Mouse (Mus musculus): ENCODE results near the gene Wap. TPM values are rescaled to one million over a fixed set of nuclear protein-coding genes. Genes with fewer than 3 reads are reported as not detected.

Wap gene
- polyA plus RNA-seq, 1 experiment from 2014 or later = 4.3 TPM

DNA sequence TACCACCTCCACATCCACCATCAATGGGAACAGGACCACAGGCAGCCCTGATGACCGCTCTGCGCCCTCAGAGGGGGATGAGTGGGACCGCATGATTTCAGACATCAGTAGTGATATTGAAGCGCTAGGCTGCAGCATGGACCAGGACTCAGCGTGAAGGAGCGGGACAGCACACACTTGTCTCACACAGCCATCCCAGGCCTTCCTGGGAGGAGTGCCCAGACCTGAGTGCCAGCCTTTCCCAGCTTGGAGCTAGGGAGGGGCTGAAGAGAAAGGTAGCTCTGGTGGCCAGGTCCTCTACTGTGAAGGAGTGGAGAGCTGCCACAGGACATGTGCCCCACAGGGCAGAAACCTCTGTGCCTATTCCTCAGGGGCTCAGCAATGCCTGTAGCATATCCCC is 42.2 kb downstream of the Wap start:
- 96% methylated on average over 6 of the region's 6 CpGs for whole genome bisulfite sequencing
- TF ChIP-seq CTCF (IDR thresholded peaks at IDR 0.05; ENCODE audit: low read depth) = no peak
- no peak overlapping the region for H3K27ac ChIP-seq (ENCODE audit: low read depth, low read length)
- H3K4me2 ChIP-seq (replicated peaks; ENCODE audit: low read depth) = no peak overlapping the region
- no peaks in the 10 kb centered on the region for H3K9me3 ChIP-seq (ENCODE audit: control insufficient read depth)
- no peak overlapping the region for H3K9ac ChIP-seq (ENCODE audit: low read depth, low read length)
- H3K27me3 ChIP-seq (replicated peaks; ENCODE audit: control insufficient read depth, insufficient read depth, low read length) = no peaks in the 10 kb centered on the region
- peaks cover 71% of the 10 kb centered on the region for H3K36me3 ChIP-seq (ENCODE audit: control insufficient read depth, insufficient read depth)
- H3K4me1 ChIP-seq (replicated peaks; ENCODE audit: control insufficient read depth, insufficient read depth, low read length) = no peaks in the 10 kb centered on the region
- no peak for ATAC-seq
- no peak overlapping the region for H3K4me3 ChIP-seq (ENCODE audit: low read depth, low read length)

GRCm38 (mm10) chr11:6595339-6595738 is 43.1 kb downstream of the Wap start:
- H3K9me3 ChIP-seq (ENCODE audit: control insufficient read depth) = no peaks in the 10 kb centered on the region
- no peak for TF ChIP-seq CTCF (IDR thresholded peaks at IDR 0.05; ENCODE audit: low read depth)
- H3K4me2 ChIP-seq (replicated peaks; ENCODE audit: low read depth) = no peak overlapping the region
- H3K9ac ChIP-seq (ENCODE audit: low read depth, low read length) = no peak overlapping the region
- H3K27ac ChIP-seq (ENCODE audit: low read depth, low read length) = no peak overlapping the region
- H3K36me3 ChIP-seq (ENCODE audit: control insufficient read depth, insufficient read depth) = peaks cover 80% of the 10 kb centered on the region
- no peak for ATAC-seq
- WGBS = 96% methylated on average over 5 of the region's 5 CpGs
- H3K27me3 ChIP-seq (replicated peaks; ENCODE audit: control insufficient read depth, insufficient read depth, low read length) = no peaks in the 10 kb centered on the region
- H3K4me3 ChIP-seq (ENCODE audit: low read depth, low read length) = no peak overlapping the region
- H3K4me1 ChIP-seq (replicated peaks; ENCODE audit: control insufficient read depth, insufficient read depth, low read length) = no peaks in the 10 kb centered on the region

GRCm38 (mm10) chr11:6594845-6595244 is 43.6 kb downstream of the Wap start:
- Histone ChIP-seq H3K9me3 (ENCODE audit: control insufficient read depth) (no peaks in the 10 kb centered on the region), H3K27me3 (replicated peaks; ENCODE audit: control insufficient read depth, insufficient read depth, low read length) (no peaks in the 10 kb centered on the region), H3K4me2 (replicated peaks; ENCODE audit: low read depth) (no peak overlapping the region), H3K4me3 (ENCODE audit: low read depth, low read length) (no peak overlapping the region), H3K9ac (ENCODE audit: low read depth, low read length) (no peak overlapping the region), H3K4me1 (replicated peaks; ENCODE audit: control insufficient read depth, insufficient read depth, low read length) (no peaks in the 10 kb centered on the region), H3K36me3 (ENCODE audit: control insufficient read depth, insufficient read depth) (peaks cover 85% of the 10 kb centered on the region), H3K27ac (ENCODE audit: low read depth, low read length) (peak overlapping the region; percentile 9; the same call in 1 of the 2 replicates)
- TF ChIP-seq CTCF (IDR thresholded peaks at IDR 0.05; ENCODE audit: low read depth) = no peak
- no peak for ATAC-seq
- WGBS = 81% methylated on average over 6 of the region's 6 CpGs

DNA sequence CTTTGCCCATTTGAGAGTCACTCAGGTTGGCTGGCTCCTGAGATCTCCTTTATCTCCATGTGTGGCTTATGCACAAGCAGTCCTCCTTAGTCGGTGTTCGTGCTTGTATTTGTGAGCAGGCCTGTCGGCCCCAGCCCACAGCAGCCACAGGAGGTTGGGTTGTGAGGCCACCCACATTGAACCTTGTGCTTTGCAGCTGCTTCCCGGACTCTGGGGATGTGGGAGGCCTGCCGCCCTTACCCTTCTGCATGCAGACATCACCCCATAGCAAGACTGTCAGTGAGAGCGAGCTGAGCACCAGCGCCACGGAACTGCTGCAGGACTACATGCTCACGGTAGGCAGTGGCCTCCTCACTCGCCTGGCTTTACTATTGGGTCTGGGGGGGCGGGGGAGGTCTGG is 45.0 kb downstream of the Wap start:
- H3K27me3 ChIP-seq (replicated peaks; ENCODE audit: control insufficient read depth, insufficient read depth, low read length) = no peaks in the 10 kb centered on the region
- no peak overlapping the region for H3K9ac ChIP-seq (ENCODE audit: low read depth, low read length)
- no peak overlapping the region for H3K4me3 ChIP-seq (ENCODE audit: low read depth, low read length)
- no peaks in the 10 kb centered on the region for H3K9me3 ChIP-seq (ENCODE audit: control insufficient read depth)
- no peaks in the 10 kb centered on the region for H3K4me1 ChIP-seq (replicated peaks; ENCODE audit: control insufficient read depth, insufficient read depth, low read length)
- H3K27ac ChIP-seq (ENCODE audit: low read depth, low read length) = no peak overlapping the region
- H3K36me3 ChIP-seq (ENCODE audit: control insufficient read depth, insufficient read depth) = peaks cover 91% of the 10 kb centered on the region
- WGBS = 70% methylated on average over 11 of the region's 11 CpGs
- ATAC-seq = no peak
- H3K4me2 ChIP-seq (replicated peaks; ENCODE audit: low read depth) = no peak overlapping the region
- TF ChIP-seq CTCF (IDR thresholded peaks at IDR 0.05; ENCODE audit: low read depth) = no peak

DNA sequence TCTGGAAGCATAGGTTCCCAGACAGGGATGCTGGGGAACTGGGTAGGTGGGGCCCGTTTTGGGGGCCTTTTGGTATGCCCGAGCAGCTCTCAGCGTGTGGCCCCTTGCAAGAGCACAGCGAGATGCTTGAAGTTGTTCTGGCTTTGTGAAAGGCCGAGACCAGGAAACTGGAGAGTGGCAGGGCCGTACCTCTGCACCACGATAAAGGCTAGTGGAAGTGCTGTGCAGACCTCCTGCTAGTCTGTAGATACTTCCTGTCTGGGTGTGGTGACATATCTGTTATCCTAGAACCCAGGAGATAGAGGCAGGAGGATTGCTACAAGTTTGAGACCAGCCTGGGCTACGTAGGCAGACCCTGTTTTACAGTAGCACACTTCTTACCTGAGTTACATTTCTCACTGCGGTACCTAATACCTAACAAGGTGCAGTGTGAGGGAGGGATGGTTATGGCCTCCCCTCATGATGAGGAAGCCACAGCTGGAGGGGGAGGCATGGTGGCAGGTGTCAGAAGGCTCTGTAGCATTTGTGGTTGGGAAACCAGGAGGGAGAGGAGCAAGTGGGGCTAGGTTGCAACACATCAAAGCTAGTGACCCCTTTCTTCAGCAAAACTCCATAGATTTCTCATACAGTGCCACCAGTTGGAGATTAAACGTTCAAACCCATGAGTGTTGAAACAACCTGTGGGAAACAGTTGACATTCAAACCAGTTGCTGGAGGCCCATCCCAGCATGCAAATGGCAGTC is 47.3 kb downstream of the Wap start:
- no peak for ATAC-seq
- Histone ChIP-seq H3K4me2 (replicated peaks; ENCODE audit: low read depth) (no peak overlapping the region), H3K4me1 (replicated peaks; ENCODE audit: control insufficient read depth, insufficient read depth, low read length) (no peaks in the 10 kb centered on the region), H3K9ac (ENCODE audit: low read depth, low read length) (no peak overlapping the region), H3K4me3 (ENCODE audit: low read depth, low read length) (no peak overlapping the region), H3K27ac (ENCODE audit: low read depth, low read length) (no peak overlapping the region), H3K27me3 (replicated peaks; ENCODE audit: control insufficient read depth, insufficient read depth, low read length) (no peaks in the 10 kb centered on the region), H3K9me3 (ENCODE audit: control insufficient read depth) (no peaks in the 10 kb centered on the region), H3K36me3 (ENCODE audit: control insufficient read depth, insufficient read depth) (peaks cover 74% of the 10 kb centered on the region)
- no peak for TF ChIP-seq CTCF (IDR thresholded peaks at IDR 0.05; ENCODE audit: low read depth)
- 89% methylated on average over 10 of the region's 10 CpGs for WGBS

GRCm38 (mm10) chr11:6589838-6590237 is 48.6 kb downstream of the Wap start:
- Histone ChIP-seq H3K4me3 (ENCODE audit: low read depth, low read length) (no peak overlapping the region), H3K27ac (ENCODE audit: low read depth, low read length) (no peak overlapping the region), H3K4me1 (replicated peaks; ENCODE audit: control insufficient read depth, insufficient read depth, low read length) (no peaks in the 10 kb centered on the region), H3K36me3 (ENCODE audit: control insufficient read depth, insufficient read depth) (peaks cover 76% of the 10 kb centered on the region), H3K9me3 (ENCODE audit: control insufficient read depth) (no peaks in the 10 kb centered on the region), H3K27me3 (replicated peaks; ENCODE audit: control insufficient read depth, insufficient read depth, low read length) (no peaks in the 10 kb centered on the region), H3K9ac (ENCODE audit: low read depth, low read length) (no peak overlapping the region), H3K4me2 (replicated peaks; ENCODE audit: low read depth) (no peak overlapping the region)
- 77% methylated on average over 7 of the region's 7 CpGs for WGBS
- no peak for TF ChIP-seq CTCF (IDR thresholded peaks at IDR 0.05; ENCODE audit: low read depth)
- ATAC-seq = no peak

Measured in intestine, postnatal 0 days (tissue).